Mouse (Mus musculus): ENCODE results near the gene Eif2b2. TPM values are rescaled to one million over a fixed set of nuclear protein-coding genes. Genes with fewer than 3 reads are reported as not detected.
A peak's percentile ranks its signal among the peaks of the same experiment; 100 is the strongest.

Eif2b2 gene
- polyA plus RNA-seq, 1 experiment from 2014 or later, result 74.8 TPM

- peak overlapping the region; percentile 57; the same call in 1 of the 2 replicates for H3K27ac ChIP-seq (ENCODE audit: low read length)
- H3K27me3 ChIP-seq (replicated peaks; ENCODE audit: control insufficient read depth, insufficient read depth, low read length), result no peaks in the 10 kb centered on the region
- H3K4me1 ChIP-seq (ENCODE audit: control insufficient read depth, insufficient read depth, low read length), result peaks cover 6% of the 10 kb centered on the region; the same call in 1 of the 2 replicates
- H3K9ac ChIP-seq (ENCODE audit: low read depth, low read length), result peak overlapping the region; percentile 78
- H3K36me3 ChIP-seq (ENCODE audit: control insufficient read depth, insufficient read depth, low read length), result peaks cover 9% of the 10 kb centered on the region
- peak overlapping the region; percentile 79 for H3K4me3 ChIP-seq (ENCODE audit: low read length)
- ATAC-seq, result no peak
- H3K9me3 ChIP-seq (ENCODE audit: control insufficient read depth, low read length), result no peaks in the 10 kb centered on the region
- WGBS, result 4% methylated on average over 12 of the region's 12 CpGs
- peak overlapping the region; percentile 87 for H3K4me2 ChIP-seq (ENCODE audit: low read depth, low read length)
Measured at GRCm38 (mm10) chr12:85219905-85220290, 617 bp downstream of the Eif2b2 start.

DNA sequence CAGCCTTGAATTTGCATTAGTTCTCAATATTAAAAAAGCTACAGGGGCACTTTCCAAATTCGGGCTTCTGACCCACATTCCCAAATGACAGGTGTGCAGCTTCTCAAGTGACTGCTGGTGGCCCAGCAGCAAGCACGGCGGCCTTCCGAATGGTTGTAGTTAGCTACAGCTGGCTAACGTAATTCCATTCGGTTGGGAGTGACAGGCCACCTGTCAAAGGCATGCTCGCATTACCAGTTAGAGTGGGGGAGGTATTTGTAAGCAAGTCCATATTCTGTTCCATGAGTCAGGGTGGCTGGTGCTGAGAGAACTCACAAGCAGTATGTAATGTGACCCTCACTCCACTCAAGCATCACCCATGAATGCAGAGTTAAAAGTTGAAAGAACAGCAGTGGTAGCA, 7.9 kb downstream of the Eif2b2 start:
- H3K9ac ChIP-seq (ENCODE audit: low read depth, low read length), result no peak overlapping the region
- H3K27ac ChIP-seq (ENCODE audit: low read length), result no peak overlapping the region
- H3K9me3 ChIP-seq (ENCODE audit: control insufficient read depth, low read length), result no peaks in the 10 kb centered on the region
- no peak for ATAC-seq
- peaks cover 17% of the 10 kb centered on the region for H3K36me3 ChIP-seq (ENCODE audit: control insufficient read depth, insufficient read depth, low read length)
- H3K4me1 ChIP-seq (ENCODE audit: control insufficient read depth, insufficient read depth, low read length), result no peaks in the 10 kb centered on the region
- H3K4me2 ChIP-seq (ENCODE audit: low read depth, low read length), result no peak overlapping the region
- H3K27me3 ChIP-seq (replicated peaks; ENCODE audit: control insufficient read depth, insufficient read depth, low read length), result no peaks in the 10 kb centered on the region
- H3K4me3 ChIP-seq (ENCODE audit: low read length), result no peak overlapping the region
- 47% methylated on average over 7 of the region's 7 CpGs for WGBS

- H3K9me3 ChIP-seq (ENCODE audit: control insufficient read depth, low read length), result no peaks in the 10 kb centered on the region
- H3K36me3 ChIP-seq (ENCODE audit: control insufficient read depth, insufficient read depth, low read length), result peaks cover 15% of the 10 kb centered on the region
- ATAC-seq, result no peak
- no peak overlapping the region for H3K9ac ChIP-seq (ENCODE audit: low read depth, low read length)
- H3K27me3 ChIP-seq (replicated peaks; ENCODE audit: control insufficient read depth, insufficient read depth, low read length), result no peaks in the 10 kb centered on the region
- WGBS, result 69% methylated on average over 15 of the region's 15 CpGs
- H3K4me3 ChIP-seq (ENCODE audit: low read length), result no peak overlapping the region
- H3K4me1 ChIP-seq (ENCODE audit: control insufficient read depth, insufficient read depth, low read length), result no peaks in the 10 kb centered on the region
- H3K27ac ChIP-seq (ENCODE audit: low read length), result no peak overlapping the region
- H3K4me2 ChIP-seq (ENCODE audit: low read depth, low read length), result no peak overlapping the region
Measured at GRCm38 (mm10) chr12:85227876-85228599, 8.8 kb downstream of the Eif2b2 start.

- Histone ChIP-seq H3K27me3 (replicated peaks; ENCODE audit: control insufficient read depth, insufficient read depth, low read length) (no peaks in the 10 kb centered on the region), H3K4me2 (ENCODE audit: low read depth, low read length) (no peak overlapping the region), H3K9me3 (ENCODE audit: control insufficient read depth, low read length) (no peaks in the 10 kb centered on the region), H3K4me1 (ENCODE audit: control insufficient read depth, insufficient read depth, low read length) (no peaks in the 10 kb centered on the region), H3K36me3 (ENCODE audit: control insufficient read depth, insufficient read depth, low read length) (no peaks in the 10 kb centered on the region), H3K4me3 (ENCODE audit: low read length) (no peak overlapping the region), H3K27ac (ENCODE audit: low read length) (no peak overlapping the region), H3K9ac (ENCODE audit: low read depth, low read length) (no peak overlapping the region)
- no peak for ATAC-seq
- WGBS, result 79% methylated on average over 21 of the region's 21 CpGs
Measured at GRCm38 (mm10) chr12:85233376-85234358, 14.4 kb downstream of the Eif2b2 start.

DNA sequence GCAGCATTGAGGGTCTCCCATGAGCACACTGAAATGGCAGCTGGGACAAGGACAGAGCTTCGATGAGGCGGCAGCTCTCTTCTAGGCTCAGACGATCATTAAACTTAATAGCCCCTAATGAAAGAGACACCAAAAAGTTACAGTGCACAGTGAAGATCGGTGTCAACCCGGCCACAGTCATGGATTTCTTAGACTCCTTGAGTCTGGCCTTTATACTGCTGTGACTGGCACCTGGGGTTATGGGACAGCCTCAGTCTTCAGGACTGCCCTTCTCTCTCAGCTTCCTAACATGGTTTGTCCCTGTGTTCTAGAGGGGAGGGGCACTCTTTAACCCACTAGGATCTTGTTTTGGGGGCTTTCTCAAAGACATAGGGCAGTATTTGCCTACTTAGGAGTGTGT, 18.3 kb downstream of the Eif2b2 start:
- H3K9me3 ChIP-seq (ENCODE audit: control insufficient read depth, low read length), result no peaks in the 10 kb centered on the region
- no peak for ATAC-seq
- 80% methylated on average over 5 of the region's 5 CpGs for WGBS
- no peaks in the 10 kb centered on the region for H3K27me3 ChIP-seq (replicated peaks; ENCODE audit: control insufficient read depth, insufficient read depth, low read length)
- no peaks in the 10 kb centered on the region for H3K36me3 ChIP-seq (ENCODE audit: control insufficient read depth, insufficient read depth, low read length)
- no peaks in the 10 kb centered on the region for H3K4me1 ChIP-seq (ENCODE audit: control insufficient read depth, insufficient read depth, low read length)
- H3K4me3 ChIP-seq (ENCODE audit: low read length), result no peak overlapping the region
- no peak overlapping the region for H3K9ac ChIP-seq (ENCODE audit: low read depth, low read length)
- no peak overlapping the region for H3K27ac ChIP-seq (ENCODE audit: low read length)
- no peak overlapping the region for H3K4me2 ChIP-seq (ENCODE audit: low read depth, low read length)

- WGBS, result 73% methylated on average over 3 of the region's 3 CpGs
- no peak overlapping the region for H3K4me2 ChIP-seq (ENCODE audit: low read depth, low read length)
Measured at GRCm38 (mm10) chr12:85252083-85252482, 32.8 kb downstream of the Eif2b2 start.

GRCm38 (mm10) chr12:85256074-85256751, 36.9 kb downstream of the Eif2b2 start:
- H3K4me1 ChIP-seq (ENCODE audit: control insufficient read depth, insufficient read depth, low read length), result no peaks in the 10 kb centered on the region
- no peaks in the 10 kb centered on the region for H3K36me3 ChIP-seq (ENCODE audit: control insufficient read depth, insufficient read depth, low read length)
- ATAC-seq, result no peak
- H3K9me3 ChIP-seq (ENCODE audit: control insufficient read depth, low read length), result no peaks in the 10 kb centered on the region
- no peak overlapping the region for H3K9ac ChIP-seq (ENCODE audit: low read depth, low read length)
- WGBS, result 67% methylated on average over 7 of the region's 7 CpGs
- no peak overlapping the region for H3K27ac ChIP-seq (ENCODE audit: low read length)
- no peak overlapping the region for H3K4me2 ChIP-seq (ENCODE audit: low read depth, low read length)
- no peak overlapping the region for H3K4me3 ChIP-seq (ENCODE audit: low read length)
- H3K27me3 ChIP-seq (replicated peaks; ENCODE audit: control insufficient read depth, insufficient read depth, low read length), result no peaks in the 10 kb centered on the region

More at GRCm38 (mm10) chr12:85252083-85252482, 32.8 kb downstream of the Eif2b2 start:
- H3K9me3 ChIP-seq (ENCODE audit: control insufficient read depth, low read length), result no peaks in the 10 kb centered on the region
- no peak overlapping the region for H3K27ac ChIP-seq (ENCODE audit: low read length)
- no peak overlapping the region for H3K4me3 ChIP-seq (ENCODE audit: low read length)
- ATAC-seq, result no peak
- no peaks in the 10 kb centered on the region for H3K4me1 ChIP-seq (ENCODE audit: control insufficient read depth, insufficient read depth, low read length)
- H3K9ac ChIP-seq (ENCODE audit: low read depth, low read length), result no peak overlapping the region
- no peaks in the 10 kb centered on the region for H3K27me3 ChIP-seq (replicated peaks; ENCODE audit: control insufficient read depth, insufficient read depth, low read length)
- H3K36me3 ChIP-seq (ENCODE audit: control insufficient read depth, insufficient read depth, low read length), result no peaks in the 10 kb centered on the region

DNA sequence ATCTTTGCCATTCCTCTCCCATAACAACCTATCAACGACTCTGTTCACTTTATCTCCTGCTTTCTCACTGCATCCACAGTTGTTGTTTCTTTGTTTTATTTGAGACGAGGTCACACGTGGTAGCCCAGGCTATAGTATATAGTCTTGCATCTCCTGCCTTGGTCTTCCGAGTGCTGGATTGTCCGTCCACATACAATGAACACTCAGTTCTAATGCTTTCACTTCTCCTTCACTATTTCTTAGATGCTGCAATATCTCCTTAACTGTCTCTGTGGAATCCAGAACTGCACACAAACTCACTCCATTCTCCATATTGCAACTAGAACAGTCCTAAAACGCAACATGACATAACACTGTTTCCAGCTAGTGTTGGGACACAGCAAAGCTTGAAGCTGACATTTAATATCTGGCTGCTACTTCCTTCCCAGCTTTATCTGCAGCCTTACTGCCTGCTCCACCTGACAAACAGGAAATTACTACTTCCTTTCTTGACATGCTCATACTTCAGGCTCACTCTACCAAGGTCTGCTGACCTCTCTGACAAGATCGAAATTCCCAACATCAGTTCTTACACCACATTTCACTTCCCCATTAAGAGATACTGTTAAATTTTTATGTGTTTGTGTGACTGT, 37.8 kb downstream of the Eif2b2 start:
- Histone ChIP-seq H3K4me2 (ENCODE audit: low read depth, low read length) (no peak overlapping the region), H3K4me1 (ENCODE audit: control insufficient read depth, insufficient read depth, low read length) (no peaks in the 10 kb centered on the region), H3K9ac (ENCODE audit: low read depth, low read length) (no peak overlapping the region), H3K27ac (ENCODE audit: low read length) (0 out of 2 replicates have a peak overlapping the region, but pooled peaks have one; percentile 1), H3K36me3 (ENCODE audit: control insufficient read depth, insufficient read depth, low read length) (no peaks in the 10 kb centered on the region), H3K27me3 (replicated peaks; ENCODE audit: control insufficient read depth, insufficient read depth, low read length) (no peaks in the 10 kb centered on the region), H3K9me3 (ENCODE audit: control insufficient read depth, low read length) (no peaks in the 10 kb centered on the region), H3K4me3 (ENCODE audit: low read length) (no peak overlapping the region)
- 80% methylated on average over 7 of the region's 7 CpGs for WGBS
- ATAC-seq, result no peak
